Mouse (Mus musculus): Measurements from ENCODE around the gene Rnf185. TPM values are rescaled to one million over a fixed set of nuclear protein-coding genes. Genes with fewer than 3 reads are reported as not detected.

Gene Rnf185
- 46.5 and 52.5 TPM in 2 replicates for polyA plus RNA-seq (2016; fragmentation: Nextera tagmentation; extraction: Ambion mirVana)

DNA sequence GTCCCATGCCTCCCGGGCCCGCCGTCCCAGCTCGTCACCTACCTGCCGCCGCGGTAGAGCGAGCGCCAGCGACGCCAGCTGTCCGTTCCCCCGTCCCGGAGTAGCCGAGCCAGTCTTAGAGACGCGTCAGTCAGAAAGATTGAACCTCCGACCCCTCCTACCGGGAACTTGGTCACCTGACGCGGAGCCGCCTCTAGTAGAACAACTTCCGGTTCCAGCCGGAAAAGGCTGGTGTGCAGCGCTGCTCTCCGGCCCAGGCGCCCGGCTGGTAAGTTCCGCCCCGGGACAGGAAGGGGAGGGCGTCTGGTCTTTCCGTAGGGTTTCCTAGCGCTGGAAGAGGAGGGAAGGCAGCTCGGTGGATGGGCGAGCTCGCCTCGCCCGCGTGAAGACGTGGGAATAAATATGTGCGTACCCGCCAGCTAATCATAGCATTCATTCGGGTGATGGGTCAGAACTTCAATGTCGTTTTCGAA lies at the start of gene Rnf185:
Rnf185 (minus strand) TSS at position 197 of the 473 bp plus-strand sequence.
- WGBS: under 1% methylated on average over 45 of the region's 45 CpGs
- Histone ChIP-seq H3K27ac (replicated peaks) (peak within 1 kb of the TSS; percentile 88), H3K9me3 (replicated peaks) (no peaks in the 10 kb centered on the region), H3K27me3 (ENCODE audit: low read depth, poor library complexity, severe bottlenecking) (no peaks in the 10 kb centered on the region), H3K4me3 (peak within 1 kb of the TSS; percentile 82), H3K36me3 (peaks cover 23% of the 10 kb centered on the region), H3K4me1 (peaks cover 25% of the 10 kb centered on the region)
- DNase-seq (ENCODE audit: low spot score): peak; percentile 96

- Histone ChIP-seq H3K36me3 (no peaks in the 10 kb centered on the region), H3K27ac (replicated peaks) (no peak overlapping the region), H3K4me1 (peaks cover 5% of the 10 kb centered on the region; the same call in 1 of the 2 replicates), H3K4me3 (no peak overlapping the region), H3K9me3 (replicated peaks) (no peaks in the 10 kb centered on the region), H3K27me3 (ENCODE audit: low read depth, poor library complexity, severe bottlenecking) (0 out of 2 replicates have a peak, but pooled peaks cover 4% of the 10 kb centered on the region)
- no peak for DNase-seq (ENCODE audit: low spot score)
- 86% methylated on average over 1 of the region's 1 CpGs for WGBS
Observed at GRCm38 (mm10) chr11:3497296-3497695, 45.1 kb upstream of the Rnf185 start.

DNA sequence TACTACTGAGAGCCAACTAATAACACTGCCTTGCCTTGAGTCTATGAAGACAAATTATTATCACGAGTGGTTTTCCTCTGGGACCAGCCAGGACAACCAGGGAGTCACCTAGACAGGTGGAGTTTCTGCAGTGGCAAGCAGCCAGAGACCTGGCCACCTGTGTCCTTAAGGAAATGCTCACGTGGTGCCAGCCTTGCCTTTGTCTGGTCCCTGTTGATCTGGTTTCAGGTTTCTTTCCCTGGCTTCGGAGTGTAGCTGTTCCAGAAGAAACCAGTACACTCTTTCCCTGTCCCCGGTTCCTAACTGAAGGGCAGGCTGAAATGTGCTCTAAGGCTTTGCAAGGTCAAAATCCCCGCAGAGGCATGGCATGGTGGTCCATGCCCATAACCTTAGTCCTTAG lies 44.6 kb upstream of the Rnf185 start:
- H3K4me3 ChIP-seq: no peak overlapping the region
- H3K9me3 ChIP-seq (replicated peaks): no peaks in the 10 kb centered on the region
- H3K36me3 ChIP-seq: no peaks in the 10 kb centered on the region
- 64% methylated on average over 5 of the region's 5 CpGs for WGBS
- no peak overlapping the region for H3K27ac ChIP-seq (replicated peaks)
- DNase-seq (ENCODE audit: low spot score): no peak
- peaks cover 10% of the 10 kb centered on the region; the same call in 1 of the 2 replicates for H3K4me1 ChIP-seq
- no peaks in the 10 kb centered on the region for H3K27me3 ChIP-seq (ENCODE audit: low read depth, poor library complexity, severe bottlenecking)

DNA sequence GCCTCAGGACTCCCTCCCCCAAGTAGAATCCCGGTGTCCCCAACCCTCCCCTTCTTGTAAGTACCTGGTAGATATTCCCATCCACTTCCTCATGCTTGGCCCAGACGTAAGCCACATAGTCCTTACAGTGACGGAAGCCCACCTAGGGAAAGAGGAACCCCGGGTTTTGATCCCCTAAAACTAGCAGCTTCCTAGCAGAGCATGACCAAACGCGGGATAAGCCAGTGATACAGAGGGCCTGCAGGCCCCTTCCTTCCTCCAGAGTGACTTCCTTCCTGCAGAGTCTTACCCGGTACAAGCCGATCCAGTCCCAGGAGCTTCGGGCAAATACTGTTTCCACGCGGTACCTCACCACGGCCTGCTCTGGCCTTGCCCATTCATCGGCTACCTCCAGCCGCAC lies 43.3 kb upstream of the Rnf185 start:
- Histone ChIP-seq H3K4me3 (no peak overlapping the region), H3K9me3 (replicated peaks) (no peaks in the 10 kb centered on the region), H3K27ac (replicated peaks) (no peak overlapping the region), H3K4me1 (peaks cover 11% of the 10 kb centered on the region; the same call in 1 of the 2 replicates), H3K27me3 (ENCODE audit: low read depth, poor library complexity, severe bottlenecking) (no peaks in the 10 kb centered on the region), H3K36me3 (no peaks in the 10 kb centered on the region)
- DNase-seq (ENCODE audit: low spot score): no peak
- 91% methylated on average over 14 of the region's 14 CpGs for WGBS

DNA sequence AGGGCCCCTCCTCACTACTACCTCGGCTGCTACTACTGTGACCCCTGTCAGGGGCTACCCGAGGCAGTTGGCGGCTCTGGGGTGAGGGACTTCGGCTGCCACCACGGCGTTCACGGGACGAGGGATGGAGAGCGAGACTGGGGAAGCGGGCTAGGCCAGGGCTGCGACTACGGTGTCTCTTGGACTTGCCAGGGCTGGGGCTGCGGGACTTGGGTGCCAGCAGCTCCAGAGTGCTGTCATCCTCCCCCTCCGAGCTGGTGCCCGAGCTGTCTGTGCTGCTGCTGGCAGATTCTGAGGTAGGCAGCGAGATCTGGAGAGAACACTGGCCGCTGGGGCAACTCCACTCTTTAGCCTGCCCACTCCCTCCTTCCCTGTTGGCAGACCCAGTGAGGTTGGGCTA lies 42.7 kb upstream of the Rnf185 start:
- no peak for DNase-seq (ENCODE audit: low spot score)
- Histone ChIP-seq H3K4me1 (peaks cover 11% of the 10 kb centered on the region; the same call in 1 of the 2 replicates), H3K27me3 (ENCODE audit: low read depth, poor library complexity, severe bottlenecking) (no peaks in the 10 kb centered on the region), H3K4me3 (no peak overlapping the region), H3K36me3 (no peaks in the 10 kb centered on the region), H3K27ac (replicated peaks) (peak overlapping the region; percentile 49; the same call in 1 of the 2 replicates), H3K9me3 (replicated peaks) (no peaks in the 10 kb centered on the region)
- 82% methylated on average over 17 of the region's 17 CpGs for WGBS

GRCm38 (mm10) chr11:3492748-3493147 lies 40.6 kb upstream of the Rnf185 start:
- H3K4me1 ChIP-seq: peaks cover 19% of the 10 kb centered on the region; the same call in 1 of the 2 replicates
- WGBS: 80% methylated on average over 4 of the region's 4 CpGs
- no peaks in the 10 kb centered on the region for H3K36me3 ChIP-seq
- no peaks in the 10 kb centered on the region for H3K27me3 ChIP-seq (ENCODE audit: low read depth, poor library complexity, severe bottlenecking)
- no peak overlapping the region for H3K27ac ChIP-seq (replicated peaks)
- no peak overlapping the region for H3K4me3 ChIP-seq
- no peak for DNase-seq (ENCODE audit: low spot score)
- no peaks in the 10 kb centered on the region for H3K9me3 ChIP-seq (replicated peaks)

DNA sequence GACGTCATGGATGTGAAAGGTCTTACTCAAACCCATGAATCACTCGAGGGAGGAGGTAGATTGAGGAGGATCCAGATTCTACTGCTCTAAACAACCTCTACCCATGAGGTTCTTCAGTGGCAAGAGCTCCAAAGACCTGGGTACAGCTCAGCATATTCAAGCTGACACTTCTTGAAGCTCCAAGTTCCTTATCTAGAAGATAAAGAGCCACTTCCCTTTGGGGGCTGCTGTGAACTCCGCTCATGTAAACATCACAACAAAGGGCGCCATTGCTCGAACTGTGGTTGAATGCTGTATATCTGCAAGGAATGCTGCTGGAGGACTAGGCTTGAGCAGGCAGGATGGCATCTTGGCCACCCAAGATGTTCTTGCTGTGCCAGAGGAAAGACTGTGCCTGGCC lies 36.9 kb upstream of the Rnf185 start:
- DNase-seq (ENCODE audit: low spot score): no peak
- H3K4me3 ChIP-seq: no peak overlapping the region
- H3K4me1 ChIP-seq: peaks cover 19% of the 10 kb centered on the region; the same call in 1 of the 2 replicates
- H3K27me3 ChIP-seq (ENCODE audit: low read depth, poor library complexity, severe bottlenecking): no peaks in the 10 kb centered on the region
- H3K27ac ChIP-seq (replicated peaks): no peak overlapping the region
- 83% methylated on average over 5 of the region's 5 CpGs for WGBS
- H3K9me3 ChIP-seq (replicated peaks): no peaks in the 10 kb centered on the region
- H3K36me3 ChIP-seq: no peaks in the 10 kb centered on the region

- H3K36me3 ChIP-seq: no peaks in the 10 kb centered on the region
- peak; percentile 21 for DNase-seq (ENCODE audit: low spot score)
- peaks cover 19% of the 10 kb centered on the region; the same call in 1 of the 2 replicates for H3K4me1 ChIP-seq
- no peak within 1 kb of the TSS for H3K4me3 ChIP-seq
- peak within 1 kb of the TSS; percentile 19; the same call in 1 of the 2 replicates for H3K27ac ChIP-seq (replicated peaks)
- H3K9me3 ChIP-seq (replicated peaks): no peaks in the 10 kb centered on the region
- 35% methylated on average over 11 of the region's 11 CpGs for WGBS
- no peaks in the 10 kb centered on the region for H3K27me3 ChIP-seq (ENCODE audit: low read depth, poor library complexity, severe bottlenecking)
Observed at GRCm38 (mm10) chr11:3487952-3488570, 35.9 kb upstream of the Rnf185 start, which contains the start of gene Pla2g3. TSS of gene Pla2g3 (plus strand) at chr11:3488284.

GRCm38 (mm10) chr11:3486349-3486748 lies 34.2 kb upstream of the Rnf185 start:
- no peak for DNase-seq (ENCODE audit: low spot score)
- H3K27ac ChIP-seq (replicated peaks): no peak overlapping the region
- H3K4me1 ChIP-seq: peaks cover 8% of the 10 kb centered on the region; the same call in 1 of the 2 replicates
- no peak overlapping the region for H3K4me3 ChIP-seq
- 79% methylated on average over 7 of the region's 7 CpGs for WGBS
- H3K27me3 ChIP-seq (ENCODE audit: low read depth, poor library complexity, severe bottlenecking): no peaks in the 10 kb centered on the region
- no peaks in the 10 kb centered on the region for H3K36me3 ChIP-seq
- no peaks in the 10 kb centered on the region for H3K9me3 ChIP-seq (replicated peaks)

DNA sequence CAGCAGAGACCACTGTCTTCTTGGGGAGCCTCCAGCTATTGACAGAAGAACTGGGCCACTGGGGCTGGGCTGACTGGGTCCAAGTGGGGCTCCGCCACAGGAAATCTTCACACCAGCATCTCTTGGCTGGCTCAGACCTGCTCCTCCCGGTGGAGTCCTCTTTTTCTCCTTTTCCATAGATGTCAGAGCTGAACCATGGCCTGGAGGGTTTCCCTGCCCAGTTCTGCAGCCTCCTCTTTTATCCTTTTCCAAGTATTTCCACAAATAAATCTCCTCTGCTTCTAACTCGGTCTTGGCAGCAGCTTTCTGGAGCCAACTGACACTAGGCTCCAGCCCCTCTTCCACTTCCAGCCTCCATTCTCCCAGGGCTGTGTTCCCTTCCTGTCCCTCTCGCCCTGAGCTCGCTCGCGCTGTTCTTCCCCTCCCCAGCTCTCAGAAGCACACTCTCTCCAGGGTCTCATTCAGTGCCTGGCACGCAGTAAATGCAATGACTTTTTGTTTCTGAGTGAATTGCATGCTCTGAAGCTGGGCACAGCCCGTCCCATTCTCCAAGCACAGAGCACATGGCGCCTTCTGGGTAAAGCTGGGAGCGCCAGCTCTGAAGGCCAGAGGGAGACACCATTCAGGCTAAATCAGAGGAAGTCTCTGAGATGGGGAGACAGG lies 31.9 kb upstream of the Rnf185 start:
- WGBS: 72% methylated on average over 11 of the region's 11 CpGs
- H3K4me3 ChIP-seq: no peak overlapping the region
- H3K27ac ChIP-seq (replicated peaks): no peak overlapping the region

GRCm38 (mm10) chr11:3475489-3475888 lies 23.3 kb upstream of the Rnf185 start:
- no peak overlapping the region for H3K4me3 ChIP-seq
- no peak for DNase-seq (ENCODE audit: low spot score)
- H3K9me3 ChIP-seq (replicated peaks): no peaks in the 10 kb centered on the region
- H3K36me3 ChIP-seq: no peaks in the 10 kb centered on the region
- no peak overlapping the region for H3K27ac ChIP-seq (replicated peaks)
- no peaks in the 10 kb centered on the region for H3K27me3 ChIP-seq (ENCODE audit: low read depth, poor library complexity, severe bottlenecking)
- H3K4me1 ChIP-seq: no peaks in the 10 kb centered on the region

More for the DNA sequence above, 31.9 kb upstream of the Rnf185 start:
- no peak for DNase-seq (ENCODE audit: low spot score)
- Histone ChIP-seq H3K9me3 (replicated peaks) (no peaks in the 10 kb centered on the region), H3K4me1 (peaks cover 8% of the 10 kb centered on the region; the same call in 1 of the 2 replicates), H3K27me3 (ENCODE audit: low read depth, poor library complexity, severe bottlenecking) (no peaks in the 10 kb centered on the region), H3K36me3 (no peaks in the 10 kb centered on the region)

DNA sequence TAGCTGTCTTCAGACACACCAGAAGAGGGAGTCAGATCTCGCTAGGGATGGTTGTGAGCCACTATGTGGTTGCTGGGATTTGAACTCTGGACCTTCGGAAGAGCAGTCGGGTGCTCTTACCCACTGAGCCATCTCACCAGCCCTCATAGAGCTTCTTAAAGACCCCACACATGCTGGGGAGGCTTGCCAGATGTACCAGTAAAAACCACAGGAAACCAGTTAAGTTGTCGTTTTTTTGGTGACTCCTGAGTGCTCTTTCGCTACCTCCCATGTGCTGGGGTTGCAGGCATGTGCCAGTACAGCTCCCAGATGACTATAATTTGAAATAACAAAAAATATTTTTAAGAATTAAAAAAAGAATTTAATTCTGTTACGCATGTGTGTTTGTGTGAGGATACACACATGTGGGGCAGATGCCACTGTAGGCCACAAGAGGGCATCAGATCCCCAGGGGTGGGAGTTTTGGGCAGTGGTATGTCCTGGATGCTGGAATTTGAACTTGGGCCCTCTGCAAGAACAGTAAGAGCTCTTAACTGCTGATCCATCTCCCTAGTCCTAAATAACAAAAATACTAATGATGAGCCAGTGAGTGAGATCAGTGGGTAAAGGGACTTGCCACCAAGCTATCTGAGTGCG lies 22.4 kb upstream of the Rnf185 start:
- Histone ChIP-seq H3K4me1 (no peaks in the 10 kb centered on the region), H3K36me3 (no peaks in the 10 kb centered on the region), H3K4me3 (no peak overlapping the region), H3K27ac (replicated peaks) (no peak overlapping the region), H3K27me3 (ENCODE audit: low read depth, poor library complexity, severe bottlenecking) (no peaks in the 10 kb centered on the region), H3K9me3 (replicated peaks) (no peaks in the 10 kb centered on the region)
- DNase-seq (ENCODE audit: low spot score): no peak
- WGBS: 90% methylated on average over 7 of the region's 7 CpGs

All from midbrain, embryonic 10.5 days (tissue).